Mouse (Mus musculus) CH12.LX (cell line): Measurements from ENCODE around the gene Ldlrad3. TPM values are rescaled to one million over a fixed set of nuclear protein-coding genes. Genes with fewer than 3 reads are reported as not detected.

Experiments used
- DNase-seq: peaks from one replicate; pipeline ENCODE4 v3.0.0-alpha.2; 2013; ENCODE audit errors: extremely low read depth
- H3K27ac ChIP-seq: 2 replicates; pipeline ENCODE4 v1.5.1; 2012; ENCODE audit warnings: low read depth, mild to moderate bottlenecking, control low read depth, moderate library complexity; ENCODE audit not compliant: insufficient read depth
- H3K27me3 ChIP-seq: replicated peaks from 2 replicates; pipeline ENCODE3; 2012; ENCODE audit warnings: inconsistent platforms
- H3K36me3 ChIP-seq, 2 experiments: replicated peaks in 1 of 2; 2 replicates each; pipeline versions ENCODE3 to v1.6.1; 2012; ENCODE audit warnings: inconsistent platforms in 1 of 2, low read length in 1 of 2, mild to moderate bottlenecking in 1 of 2, mixed read lengths in 1 of 2, moderate library complexity in 1 of 2; ENCODE audit not compliant: control insufficient read depth in 1 of 2, insufficient read depth in 1 of 2
- H3K4me1 ChIP-seq, 2 experiments: 2 replicates each; pipeline ENCODE4 v1.6.1; 2012; ENCODE audit warnings: inconsistent platforms in 1 of 2, moderate library complexity in 1 of 2; ENCODE audit not compliant: insufficient read depth in 2 of 2, control insufficient read depth in 1 of 2
- H3K4me2 ChIP-seq: 2 replicates; pipeline ENCODE4 v1.6.1; 2012; ENCODE audit warnings: low read depth, mild to moderate bottlenecking, control low read depth; ENCODE audit not compliant: poor library complexity, insufficient read depth, severe bottlenecking
- H3K4me3 ChIP-seq, 3 experiments: fragments of 150-350 bp in 1 of 3; sonication (generic) in 1 of 3; replicated peaks in 1 of 3; 2 replicates each; pipeline versions ENCODE3 to v1.5.1; 2011 to 2012; ENCODE audit warnings: low read depth in 2 of 3, low read length in 2 of 3, mild to moderate bottlenecking in 2 of 3, moderate library complexity in 2 of 3, control low read depth in 1 of 3, improper control_type of control experiment in 1 of 3, inconsistent platforms in 1 of 3, mixed read lengths in 1 of 3; ENCODE audit not compliant: poor library complexity in 1 of 3
- H3K79me2 ChIP-seq: replicated peaks from 2 replicates; pipeline ENCODE4 v1.6.1; 2012; ENCODE audit warnings: mild to moderate bottlenecking, moderate library complexity; ENCODE audit not compliant: control insufficient read depth, poor library complexity, insufficient read depth, severe bottlenecking; ENCODE audit errors: extremely low read depth
- H3K9ac ChIP-seq: 2 replicates; pipeline ENCODE4 v1.6.1; 2012; ENCODE audit warnings: low read depth, mild to moderate bottlenecking, control low read depth, moderate library complexity; ENCODE audit not compliant: insufficient read depth
- H3K9me3 ChIP-seq: replicated peaks from 2 replicates; pipeline ENCODE3; 2012; ENCODE audit warnings: low read length, inconsistent platforms, mixed read lengths
- BHLHE40 ChIP-seq: IDR thresholded peaks from 2 replicates; pipeline ENCODE4 v1.6.1; 2011; ENCODE audit warnings: mild to moderate bottlenecking, low read depth, low read length, improper control_type of control experiment
- CHD1 ChIP-seq: IDR thresholded peaks from 2 replicates; pipeline ENCODE4 v1.6.1; 2012; ENCODE audit warnings: low read depth, low read length, improper control_type of control experiment, inconsistent platforms
- E2F4 ChIP-seq: IDR thresholded peaks from 2 replicates; pipeline ENCODE4 v1.6.1; 2011; ENCODE audit warnings: low read depth, low read length, improper control_type of control experiment; ENCODE audit not compliant: insufficient replicate concordance
- ETS1 ChIP-seq: conservative IDR thresholded peaks from 2 replicates; pipeline ENCODE4 v1.6.1; 2012; ENCODE audit warnings: low read depth, mild to moderate bottlenecking, inconsistent platforms, low read length, improper control_type of control experiment, moderate library complexity
- GABPA ChIP-seq: IDR thresholded peaks from 2 replicates; pipeline ENCODE4 v1.6.1; 2012; ENCODE audit warnings: low read depth, low read length, improper control_type of control experiment, inconsistent platforms; ENCODE audit not compliant: insufficient replicate concordance
- IRF4 ChIP-seq: IDR thresholded peaks from 2 replicates; pipeline ENCODE4 v1.6.1; 2014; ENCODE audit warnings: low read depth, mild to moderate bottlenecking, inconsistent platforms, low read length, improper control_type of control experiment
- KAT2A ChIP-seq: IDR thresholded peaks from 2 replicates; pipeline ENCODE4 v1.6.1; 2012; ENCODE audit warnings: low read length, improper control_type of control experiment, inconsistent platforms; ENCODE audit not compliant: insufficient replicate concordance
- MXI1 ChIP-seq: IDR thresholded peaks from 2 replicates; pipeline ENCODE4 v1.6.1; 2011; ENCODE audit warnings: mild to moderate bottlenecking, low read depth, low read length, improper control_type of control experiment
- RCOR1 ChIP-seq: conservative IDR thresholded peaks from 2 replicates; pipeline ENCODE4 v1.6.1; 2012; ENCODE audit warnings: low read depth, mild to moderate bottlenecking, inconsistent platforms, low read length, improper control_type of control experiment
- SMC3 ChIP-seq: IDR thresholded peaks from 2 replicates; pipeline ENCODE4 v1.6.1; 2011; ENCODE audit warnings: low read depth, low read length, improper control_type of control experiment
- TBP ChIP-seq: conservative IDR thresholded peaks from 2 replicates; pipeline ENCODE4 v1.6.1; 2011; ENCODE audit warnings: low read depth, low read length, improper control_type of control experiment
- ZC3H11A ChIP-seq: IDR thresholded peaks from 2 replicates; pipeline ENCODE4 v1.6.1; 2012; ENCODE audit warnings: low read depth, mild to moderate bottlenecking, inconsistent platforms, low read length, improper control_type of control experiment
- dilution Hi-C: fragments of 300-500 bp; cut with MboI; formaldehyde crosslinking; loops from 2 replicates; pipeline ENCODE4 v1.14.3; 2020; ENCODE audit warnings: low sequenced_read_pairs; ENCODE audit not compliant: extremely low pct_unique_long_range_greater_than_20kb, extremely low pct_ligation_motif_present
- in situ Hi-C: fragments of 300-500 bp; cut with MboI; formaldehyde crosslinking; loops from 3 replicates; pipeline ENCODE4 v1.14.3; 2019; ENCODE audit warnings: low sequenced_read_pairs, low pct_ligation_motif_present, low pct_unique_long_range_greater_than_20kb, mixed read lengths
- polyA plus RNA-seq: library from polyadenylated mRNA; unstranded; fragments of >175 nt; gene quantifications from 2 replicates; pipeline ENCODE4 v1.2.1, GENCODE M21; 2012; ENCODE audit warnings: low read depth; ENCODE audit not compliant: insufficient read length
- total RNA-seq, 2 experiments: library from RNA; depleted of rRNA; stranded (reverse); fragments of 300-350 nt in 1 of 2; fragments of >200 nt in 1 of 2; gene quantifications; 2 replicates each; pipeline ENCODE4 v1.2.3; 2012 to 2014

Ldlrad3 gene
- total and polyA plus RNA-seq, 3 experiments = 0.30 to 2.7 (median 2.1) TPM

DNA sequence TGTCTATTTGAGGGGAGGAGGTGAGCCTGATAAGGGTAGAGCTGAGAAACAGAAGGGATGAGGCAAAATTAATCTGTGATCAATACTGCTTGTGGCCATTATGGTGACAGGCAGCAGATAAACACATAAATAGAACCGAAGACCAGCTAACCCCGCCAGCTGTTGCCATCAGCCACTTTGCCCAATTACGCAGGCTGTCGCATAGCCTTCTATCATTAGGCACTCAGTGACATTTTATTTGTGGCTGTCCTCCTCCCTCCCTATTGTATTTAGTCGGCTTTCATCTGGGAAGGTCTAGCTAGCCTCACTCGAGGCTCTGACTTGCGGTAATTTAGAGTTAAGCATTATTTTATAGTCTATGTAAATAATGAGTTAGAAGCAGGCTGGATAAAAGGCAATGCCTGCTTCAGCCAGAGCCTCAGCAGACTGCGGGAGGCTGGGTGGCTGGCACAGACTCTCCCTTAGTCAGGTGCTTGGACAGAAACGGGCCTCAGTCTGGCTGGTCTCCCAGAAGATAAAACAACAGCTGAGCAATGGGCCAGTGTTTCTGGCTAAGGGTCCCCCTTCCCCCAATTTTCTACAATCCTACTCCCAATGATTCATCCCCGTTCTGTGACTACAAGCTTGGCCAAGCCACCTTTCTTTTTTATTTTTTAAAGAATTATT lies 147.8 kb downstream of the Ldlrad3 start:
- no peak for DNase-seq
- H3K4me1 ChIP-seq = peaks cover 2 to 40% of the 10 kb centered on the region in 2 experiments; a peak in 3 of 4 replicates

DNA sequence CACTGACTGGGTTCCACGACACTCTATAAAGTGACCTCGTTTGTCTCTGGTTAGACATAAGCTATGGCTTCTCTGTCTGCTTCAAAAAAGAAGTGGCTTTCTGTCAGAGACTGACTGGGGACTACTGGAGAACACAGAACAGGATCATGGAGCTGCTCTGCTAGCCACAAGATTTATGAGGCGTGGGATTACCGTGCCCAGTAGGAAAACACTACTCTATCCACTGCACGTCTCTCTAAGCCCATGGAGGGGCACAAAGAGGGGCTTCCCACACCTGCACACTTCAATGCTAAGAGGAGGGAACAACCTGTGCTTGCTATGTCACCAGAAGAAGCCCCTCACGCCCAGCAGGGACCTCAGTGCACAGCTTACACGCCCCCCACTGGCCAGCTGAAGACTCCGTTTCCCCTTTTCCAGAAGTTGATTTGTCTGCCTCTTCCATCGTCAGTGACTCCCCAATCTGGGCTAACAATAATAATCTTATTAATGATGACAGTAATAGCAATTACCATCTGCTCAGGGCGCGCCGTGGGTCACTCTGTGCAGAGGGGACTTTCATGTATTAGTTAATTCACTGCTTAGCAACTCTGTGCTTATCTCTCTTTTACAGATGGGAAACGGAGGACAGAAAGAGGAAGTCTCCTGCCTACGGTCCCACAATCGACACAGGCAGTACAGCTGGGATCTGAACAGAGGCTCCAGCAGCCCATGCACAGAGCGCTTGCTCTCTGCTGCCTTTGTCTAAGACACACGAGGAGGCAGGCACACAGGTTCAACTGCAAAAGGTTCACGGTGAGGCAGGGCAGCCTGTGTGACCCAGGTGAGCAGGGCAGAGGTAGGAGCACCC lies 149.3 kb downstream of the Ldlrad3 start:
- TF ChIP-seq ETS1 (no peak), GABPA (no peak), SMC3 (no peak), ZC3H11A (no peak), MXI1 (no peak), KAT2A (no peak)
- TF ChIP-seq, all 38 proteins: peak for 0
- no peak overlapping the region for H3K27ac ChIP-seq
- dilution Hi-C loops = no loop called here
- H3K9ac ChIP-seq = no peak overlapping the region
- H3K36me3 ChIP-seq = no peaks in the 10 kb centered on the region
- DNase-seq = peak; percentile 39
- peak overlapping the region; percentile 42 for H3K4me2 ChIP-seq
- no peaks in the 10 kb centered on the region for H3K27me3 ChIP-seq
- in situ Hi-C loops = no loop called here
- H3K9me3 ChIP-seq = no peaks in the 10 kb centered on the region
- H3K4me3 ChIP-seq = peak overlapping the region in 1 of 3 experiments; percentile 21
- H3K4me1 ChIP-seq = peaks cover 2 to 52% of the 10 kb centered on the region in 2 experiments; a peak in 3 of 4 replicates
- H3K79me2 ChIP-seq = no peaks in the 10 kb centered on the region

More for the DNA sequence above, 147.8 kb downstream of the Ldlrad3 start:
- in situ Hi-C loops (no loop called here), dilution Hi-C loops (no loop called here)
- no peaks in the 10 kb centered on the region for H3K36me3 ChIP-seq
- H3K9me3 ChIP-seq = no peaks in the 10 kb centered on the region
- H3K27me3 ChIP-seq = no peaks in the 10 kb centered on the region
- no peak overlapping the region for H3K4me3 ChIP-seq
- no peak overlapping the region for H3K9ac ChIP-seq
- TF ChIP-seq MXI1 (no peak), ZC3H11A (no peak), BHLHE40 (no peak), CHD1 (no peak), RCOR1 (no peak), IRF4 (no peak), E2F4 (no peak), TBP (no peak)
- H3K79me2 ChIP-seq = no peaks in the 10 kb centered on the region
- H3K27ac ChIP-seq = no peak overlapping the region
- H3K4me2 ChIP-seq = no peak overlapping the region
